Mouse (Mus musculus): ENCODE measurements around the gene Casp7.

GRCm38 (mm10) chr19:56386095-56386494 lies 10.8 kb upstream of the Casp7 start:
- TF ChIP-seq CTCF (conservative IDR thresholded peaks at IDR 0.05; ENCODE audit: low read length) (no peak), POU5F1 (IDR thresholded peaks at IDR 0.05; ENCODE audit: borderline replicate concordance, low read length) (no peak), NANOG (IDR thresholded peaks at IDR 0.05; ENCODE audit: borderline replicate concordance, low read length) (no peak)
